Mouse (Mus musculus) intestine, postnatal 0 days (tissue): ENCODE measurements at regions not wholly inside any gene's neighbourhood (a gene's known extent, or its start where the extent isn't known, plus 50 kb on each side); places are given as distances from the start of the nearest gene placed in this dataset.

Source experiments
- ATAC-seq: fragments of 200-750 bp; cut with Nextera tagmentation; 2 replicates; pipeline ENCODE4 v1.8.0; 2017; ENCODE audit warnings: mild to moderate bottlenecking, moderate TSS enrichment, moderate library complexity
- H3K27ac ChIP-seq: fragments of 300-500 bp; sonication (generic); 2 replicates; pipeline ENCODE4 v1.5.1; 2014; ENCODE audit warnings: mild to moderate bottlenecking, low read depth, low read length, moderate library complexity
- H3K27me3 ChIP-seq: fragments of 300-500 bp; sonication (generic); replicated peaks from 2 replicates; pipeline ENCODE4 v1.6.1; 2014; ENCODE audit warnings: low read length, mixed read lengths; ENCODE audit not compliant: control insufficient read depth, insufficient read depth
- H3K36me3 ChIP-seq: fragments of 300-500 bp; sonication (generic); 2 replicates; pipeline ENCODE4 v1.6.1; 2014; ENCODE audit warnings: mild to moderate bottlenecking, moderate library complexity; ENCODE audit not compliant: control insufficient read depth, insufficient read depth
- H3K4me1 ChIP-seq: fragments of 300-500 bp; sonication (generic); replicated peaks from 2 replicates; pipeline ENCODE4 v1.6.1; 2014; ENCODE audit warnings: antibody characterized with exemption, low read length, mixed read lengths; ENCODE audit not compliant: control insufficient read depth, insufficient read depth
- H3K4me2 ChIP-seq: fragments of 300-500 bp; sonication (generic); replicated peaks from 2 replicates; pipeline ENCODE4 v1.6.1; 2014; ENCODE audit warnings: low read depth, mild to moderate bottlenecking, moderate library complexity
- H3K4me3 ChIP-seq: fragments of 300-500 bp; sonication (generic); 2 replicates; pipeline ENCODE4 v1.5.1; 2014; ENCODE audit warnings: low read depth, low read length
- H3K9ac ChIP-seq: fragments of 300-500 bp; sonication (generic); 2 replicates; pipeline ENCODE4 v1.6.1; 2014; ENCODE audit warnings: mild to moderate bottlenecking, low read depth, low read length
- H3K9me3 ChIP-seq: fragments of 300-500 bp; sonication (generic); 2 replicates; pipeline ENCODE4 v1.6.1; 2016; ENCODE audit warnings: mixed run types; ENCODE audit not compliant: control insufficient read depth
- CTCF ChIP-seq: sonication (generic); IDR thresholded peaks from 2 replicates; pipeline ENCODE4 v1.5.1; 2016; ENCODE audit warnings: low read depth, mild to moderate bottlenecking, control low read depth, antibody characterized with exemption, moderate library complexity
- WGBS: fragments of 180-500 bp; shearing (Covaris S2); extraction: QIAGEN DNeasy Blood & Tissue Kit; methylation state at CpG from one replicate; pipeline ENCODE4 v1.1.7; 2014; 5-methylcytosine and 5-hydroxymethylcytosine counted together

- Histone ChIP-seq H3K36me3 (no peaks in the 10 kb centered on the region), H3K4me2 (0 out of 2 replicates have a peak overlapping the region, but pooled peaks have one; percentile 13), H3K9ac (no peak overlapping the region), H3K4me3 (no peak overlapping the region), H3K9me3 (no peaks in the 10 kb centered on the region), H3K4me1 (peaks cover 10% of the 10 kb centered on the region; the same call in 1 of the 2 replicates), H3K27ac (peak overlapping the region; percentile 50; the same call in 1 of the 2 replicates), H3K27me3 (no peaks in the 10 kb centered on the region)
- WGBS: 56% methylated on average over 16 of the region's 16 CpGs
- peak; percentile 77 for ATAC-seq
- no peak for TF ChIP-seq CTCF
These were observed 62.0 kb upstream of the Calm2 start for GRCm38 (mm10) chr17:87508582-87509253.

GRCm38 (mm10) chr17:87512000-87512611, 65.4 kb upstream of the Calm2 start:
- no peak overlapping the region for H3K9ac ChIP-seq
- no peak for ATAC-seq

GRCm38 (mm10) chr17:87513822-87514221, 67.1 kb upstream of the Calm2 start:
- Histone ChIP-seq H3K9me3 (no peaks in the 10 kb centered on the region), H3K4me2 (no peak overlapping the region), H3K36me3 (no peaks in the 10 kb centered on the region), H3K27me3 (no peaks in the 10 kb centered on the region), H3K9ac (no peak overlapping the region; the same call in 1 of the 2 replicates), H3K27ac (peak overlapping the region; percentile 46), H3K4me3 (no peak overlapping the region), H3K4me1 (peaks cover 13% of the 10 kb centered on the region; the same call in 1 of the 2 replicates)
- peak; percentile 85 for ATAC-seq
- 21% methylated on average over 11 of the region's 11 CpGs for WGBS
- TF ChIP-seq CTCF: no peak

More at GRCm38 (mm10) chr17:87512000-87512611, 65.4 kb upstream of the Calm2 start:
- TF ChIP-seq CTCF: no peak
- H3K9me3 ChIP-seq: no peaks in the 10 kb centered on the region
- no peak overlapping the region for H3K4me3 ChIP-seq
- H3K4me1 ChIP-seq: peaks cover 15% of the 10 kb centered on the region; the same call in 1 of the 2 replicates
- H3K4me2 ChIP-seq: no peak overlapping the region
- no peaks in the 10 kb centered on the region for H3K36me3 ChIP-seq
- 61% methylated on average over 9 of the region's 9 CpGs for WGBS
- H3K27ac ChIP-seq: no peak overlapping the region
- no peaks in the 10 kb centered on the region for H3K27me3 ChIP-seq

- ATAC-seq: no peak
- WGBS: 32% methylated on average over 6 of the region's 6 CpGs
- Histone ChIP-seq H3K27me3 (no peaks in the 10 kb centered on the region), H3K9ac (no peak overlapping the region), H3K4me2 (no peak overlapping the region), H3K9me3 (no peaks in the 10 kb centered on the region), H3K4me3 (no peak overlapping the region), H3K4me1 (peaks cover 10% of the 10 kb centered on the region; the same call in 1 of the 2 replicates), H3K36me3 (no peaks in the 10 kb centered on the region), H3K27ac (peak overlapping the region; percentile 46)
- peak; percentile 7; the same call in 1 of the 2 replicates for TF ChIP-seq CTCF
These were observed 67.8 kb upstream of the Calm2 start for GRCm38 (mm10) chr17:87514366-87515126.

DNA sequence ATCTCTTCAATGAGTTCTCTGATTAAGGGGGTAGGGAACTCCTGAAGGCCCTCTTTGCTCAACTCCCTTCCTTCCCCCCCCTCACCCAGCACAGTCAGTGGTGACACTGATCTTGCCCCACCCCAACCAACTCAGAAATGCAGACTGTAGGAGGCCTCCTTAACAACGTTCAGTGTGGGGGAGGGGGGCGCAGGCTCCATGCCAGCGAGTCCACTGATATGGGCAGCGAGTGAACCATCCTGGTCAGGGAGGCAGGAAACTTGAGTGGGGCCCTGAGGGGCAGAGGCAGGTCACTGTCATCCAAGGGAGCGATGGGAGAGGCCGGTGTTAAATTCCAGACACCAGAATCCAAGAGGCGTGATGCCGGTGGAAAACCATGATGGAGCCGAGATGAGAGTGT, 70.5 kb upstream of the Calm2 start:
- no peak overlapping the region for H3K4me2 ChIP-seq
- no peak for ATAC-seq

DNA sequence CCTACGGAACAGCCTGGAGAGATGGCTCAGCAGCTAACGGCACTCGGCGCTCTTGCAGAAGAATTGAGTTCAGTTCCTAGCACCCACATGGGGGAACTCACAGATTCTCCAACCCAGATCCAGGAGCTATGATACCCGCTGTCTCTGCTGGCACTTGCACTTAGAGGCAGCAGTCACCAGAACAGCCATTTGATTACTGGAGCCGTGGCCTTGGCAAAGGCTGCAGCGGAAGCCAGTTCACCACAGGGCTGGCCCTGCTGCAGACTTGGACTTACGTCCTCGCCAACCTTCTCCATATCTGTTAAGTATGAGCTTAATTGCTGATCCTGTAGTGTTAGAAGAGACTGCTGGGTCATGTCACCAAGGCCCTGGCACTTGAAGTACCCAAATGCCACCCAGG, 72.7 kb upstream of the Calm2 start:
- 76% methylated on average over 9 of the region's 9 CpGs for WGBS
- TF ChIP-seq CTCF: no peak
- ATAC-seq: no peak

More for the DNA sequence above, 70.5 kb upstream of the Calm2 start:
- Histone ChIP-seq H3K9me3 (no peaks in the 10 kb centered on the region), H3K27ac (no peak overlapping the region), H3K4me1 (peaks cover 10% of the 10 kb centered on the region; the same call in 1 of the 2 replicates), H3K9ac (no peak overlapping the region), H3K4me3 (no peak overlapping the region), H3K27me3 (no peaks in the 10 kb centered on the region), H3K36me3 (no peaks in the 10 kb centered on the region)
- no peak for TF ChIP-seq CTCF
- WGBS: 36% methylated on average over 9 of the region's 9 CpGs

More for the DNA sequence above, 72.7 kb upstream of the Calm2 start:
- no peaks in the 10 kb centered on the region for H3K27me3 ChIP-seq
- no peaks in the 10 kb centered on the region for H3K9me3 ChIP-seq
- no peaks in the 10 kb centered on the region for H3K36me3 ChIP-seq
- H3K4me2 ChIP-seq: no peak overlapping the region
- peaks cover 6% of the 10 kb centered on the region for H3K4me1 ChIP-seq
- no peak overlapping the region for H3K27ac ChIP-seq
- no peak overlapping the region for H3K4me3 ChIP-seq
- H3K9ac ChIP-seq: no peak overlapping the region
